Mouse (Mus musculus) heart, postnatal 25 days (tissue): ENCODE measurements at regions not wholly inside any gene's neighbourhood (a gene's known extent, or its start where the extent isn't known, plus 50 kb on each side); places are given as distances from the start of the nearest gene placed in this dataset.

ENCODE experiments used
- DNase-seq: peaks from one replicate; pipeline ENCODE4 v3.0.0; 2022; ENCODE audit warnings: low spot score
- intact Hi-C: fragments of 180-260 bp; cut with DNase I; formaldehyde crosslinking; loops from one replicate; pipeline ENCODE4 v1.15.1; 2025

GRCm38 (mm10) chr5:111890800-111891199 lies 157.1 kb downstream of the Gm26897 start:
- intact Hi-C loops = no loop called here

GRCm38 (mm10) chr5:111891261-111891693 lies 157.6 kb downstream of the Gm26897 start:
- DNase-seq = peak; percentile 35
- intact Hi-C loops = no loop called here

More at GRCm38 (mm10) chr5:111890800-111891199, 157.1 kb downstream of the Gm26897 start:
- DNase-seq = peak; percentile 76

- intact Hi-C loops = no loop called here
- no peak for DNase-seq
These were observed 159.2 kb downstream of the Gm26897 start for GRCm38 (mm10) chr5:111892956-111893355.

GRCm38 (mm10) chr5:111893905-111894311 lies 160.2 kb downstream of the Gm26897 start:
- intact Hi-C loops = no loop called here
- DNase-seq = peak; percentile 61

- no peak for DNase-seq
- intact Hi-C loops = no loop called here
These were observed 163.8 kb downstream of the Gm26897 start for GRCm38 (mm10) chr5:111897568-111897967.

DNA sequence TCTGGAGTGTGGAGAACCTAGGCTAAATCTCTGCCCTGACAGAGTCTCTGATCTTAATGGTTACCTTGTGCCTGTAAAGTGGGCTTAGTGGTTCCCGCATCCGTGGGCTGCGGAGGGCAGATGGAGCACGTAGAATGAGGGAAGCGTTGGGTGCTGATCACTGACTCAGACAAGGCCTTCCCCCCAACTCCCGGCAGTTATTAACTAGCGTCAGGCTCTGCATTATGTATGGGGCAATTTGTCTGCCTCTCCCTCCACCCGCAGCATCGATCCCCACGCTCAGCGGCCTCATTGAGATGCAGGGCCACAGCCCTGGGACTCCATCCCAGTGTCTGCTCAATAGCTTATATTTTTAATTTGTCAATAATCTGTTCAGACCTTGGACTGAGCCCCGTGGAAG lies 164.8 kb downstream of the Gm26897 start:
- no peak for DNase-seq
- intact Hi-C loops = no loop called here

DNA sequence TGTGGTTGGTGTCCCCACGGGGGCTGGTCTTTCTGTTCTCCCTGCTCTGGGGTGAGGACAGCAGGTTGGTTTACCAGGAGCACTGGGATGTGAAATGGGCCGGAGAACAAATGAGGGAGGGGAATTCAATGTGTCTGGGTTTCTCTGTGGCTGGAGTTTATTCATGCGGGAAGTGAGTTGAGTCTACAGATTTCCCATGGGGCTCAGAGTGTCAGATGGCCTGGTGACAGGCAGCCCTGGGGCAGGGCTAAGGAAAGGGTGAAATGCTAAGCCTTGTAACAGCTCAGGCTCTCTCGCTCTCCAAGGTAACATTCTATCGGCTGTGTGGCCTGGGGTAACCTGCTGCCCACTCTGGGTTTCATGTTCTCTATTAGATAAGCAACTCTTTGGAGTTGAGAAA lies 167.5 kb downstream of the Gm26897 start:
- DNase-seq = no peak
- intact Hi-C loops = no loop called here

GRCm38 (mm10) chr5:111901678-111902077 lies 168.0 kb downstream of the Gm26897 start:
- intact Hi-C loops = no loop called here
- DNase-seq = no peak

- intact Hi-C loops = no loop called here
These were observed 174.4 kb downstream of the Gm26897 start for GRCm38 (mm10) chr5:111908085-111908484.

GRCm38 (mm10) chr5:111910514-111910913 lies 176.8 kb downstream of the Gm26897 start:
- intact Hi-C loops = no loop called here
- DNase-seq = no peak

More at GRCm38 (mm10) chr5:111908085-111908484, 174.4 kb downstream of the Gm26897 start:
- DNase-seq = no peak

GRCm38 (mm10) chr5:111913354-111913753 lies 179.6 kb downstream of the Gm26897 start:
- intact Hi-C loops = no loop called here
- no peak for DNase-seq

GRCm38 (mm10) chr5:111914296-111914695 lies 180.6 kb downstream of the Gm26897 start:
- intact Hi-C loops = no loop called here
- no peak for DNase-seq

DNA sequence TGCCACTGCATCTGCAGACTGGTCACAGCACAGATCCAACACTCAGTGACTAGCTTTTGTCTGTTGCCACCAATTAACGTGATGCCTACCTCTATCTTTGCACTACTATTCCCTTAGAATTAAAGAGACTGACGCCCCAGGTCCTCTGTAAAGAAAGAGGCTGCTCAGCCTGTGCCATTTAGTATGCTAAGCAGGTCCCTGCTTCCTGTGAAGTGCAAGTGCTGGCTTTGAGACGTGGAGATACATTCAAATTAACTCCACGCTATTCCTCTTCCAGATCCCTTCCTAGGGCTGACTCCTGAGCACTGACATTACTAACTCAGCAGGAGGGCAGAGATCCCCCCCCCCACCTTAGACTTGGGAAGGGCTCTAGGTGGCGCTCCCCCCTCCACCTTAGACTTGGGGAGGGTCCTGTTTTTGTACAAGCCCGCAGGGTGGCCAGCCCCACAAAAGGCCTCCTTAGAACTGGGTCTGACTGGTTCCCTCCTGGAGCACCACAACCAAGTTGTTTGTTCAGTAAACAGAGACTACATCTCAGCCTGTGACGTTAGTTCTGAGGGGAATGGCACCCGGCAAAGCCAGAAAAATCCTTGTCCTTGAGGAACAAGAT lies 184.0 kb downstream of the Gm26897 start:
- intact Hi-C loops = no loop called here
- DNase-seq = no peak

DNA sequence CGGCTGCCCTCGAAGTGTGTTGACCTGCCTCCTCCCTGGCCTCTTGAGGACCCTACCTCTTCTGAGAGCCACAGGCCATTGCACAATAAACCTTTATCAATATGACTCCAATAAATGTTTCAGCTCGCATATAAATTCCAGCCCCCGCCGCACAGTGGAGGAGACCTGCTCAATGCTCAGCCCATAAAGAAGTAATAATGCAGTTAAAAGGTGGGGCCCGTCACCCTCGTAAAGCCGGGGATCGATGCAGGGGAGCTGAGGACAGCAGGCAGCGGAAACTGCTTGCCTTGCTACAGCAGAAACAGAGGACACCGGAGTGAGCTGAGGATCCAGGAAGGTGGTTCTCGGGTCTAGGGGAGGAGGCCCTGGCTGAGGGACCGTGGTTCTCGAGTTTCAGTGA lies 185.2 kb downstream of the Gm26897 start:
- intact Hi-C loops = no loop called here

GRCm38 (mm10) chr5:111922991-111923701 lies 189.4 kb downstream of the Gm26897 start:
- intact Hi-C loops = no loop called here
- no peak for DNase-seq

More for the DNA sequence above, 185.2 kb downstream of the Gm26897 start:
- DNase-seq = no peak

DNA sequence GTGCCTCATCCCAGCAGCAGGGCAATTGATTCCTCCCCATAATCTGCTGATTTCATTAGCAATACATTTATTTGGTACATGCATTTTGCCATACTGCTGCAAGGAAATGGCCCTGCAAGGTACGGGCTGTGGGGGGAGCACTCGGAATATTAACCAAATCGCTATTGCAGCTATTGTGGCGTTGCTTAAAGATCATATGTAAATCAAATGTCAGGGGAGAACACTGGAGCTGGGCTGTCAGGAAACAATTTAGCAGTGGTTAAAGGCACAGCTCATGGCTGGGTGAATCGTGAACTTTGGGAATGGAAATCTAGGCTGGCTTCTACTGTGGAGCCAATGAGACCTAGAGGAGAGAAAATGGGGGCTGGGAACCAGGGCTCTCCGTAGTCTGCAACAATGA lies 192.0 kb downstream of the Gm26897 start:
- DNase-seq = no peak
- intact Hi-C loops = no loop called here

DNA sequence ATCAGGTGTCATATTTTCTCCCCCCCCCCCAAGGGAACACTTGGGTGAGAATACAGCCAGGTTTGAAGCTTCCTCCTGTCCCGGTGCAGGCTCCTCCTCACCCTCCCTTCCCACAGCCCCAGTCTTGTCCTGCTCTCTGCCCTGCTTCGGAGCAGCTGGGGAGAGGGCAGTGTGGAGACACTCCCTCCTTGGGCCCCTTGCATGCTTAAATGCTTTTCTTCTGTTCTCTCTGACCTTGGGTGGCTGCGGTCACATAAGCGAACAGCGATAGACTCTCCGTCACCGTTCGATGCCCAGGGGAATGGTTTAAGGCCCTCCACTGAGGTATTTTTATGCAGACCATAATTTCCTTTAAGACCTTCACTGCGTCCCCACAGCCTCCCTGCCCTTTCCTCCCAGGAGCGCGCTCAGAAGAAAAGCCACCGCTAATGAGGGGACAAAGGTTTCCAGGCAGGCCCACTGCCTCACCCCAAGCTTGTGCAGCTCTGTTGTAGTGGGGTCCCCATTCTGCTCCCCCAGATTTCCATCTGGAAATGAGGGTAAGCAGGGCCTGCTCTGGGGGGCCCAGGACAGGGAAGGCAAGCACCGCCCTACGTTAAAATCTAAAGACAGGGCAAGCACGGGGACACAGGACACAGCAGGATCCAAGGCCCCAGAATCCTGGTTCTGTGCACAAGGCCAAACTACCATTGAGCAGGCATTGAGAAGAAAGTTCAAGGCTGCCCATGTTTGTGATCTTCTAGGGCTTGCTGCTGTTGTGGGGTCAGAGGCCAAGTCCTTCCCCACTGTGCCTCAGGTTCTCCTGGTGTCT lies 195.7 kb downstream of the Gm26897 start:
- intact Hi-C loops = no loop called here
- no peak for DNase-seq

DNA sequence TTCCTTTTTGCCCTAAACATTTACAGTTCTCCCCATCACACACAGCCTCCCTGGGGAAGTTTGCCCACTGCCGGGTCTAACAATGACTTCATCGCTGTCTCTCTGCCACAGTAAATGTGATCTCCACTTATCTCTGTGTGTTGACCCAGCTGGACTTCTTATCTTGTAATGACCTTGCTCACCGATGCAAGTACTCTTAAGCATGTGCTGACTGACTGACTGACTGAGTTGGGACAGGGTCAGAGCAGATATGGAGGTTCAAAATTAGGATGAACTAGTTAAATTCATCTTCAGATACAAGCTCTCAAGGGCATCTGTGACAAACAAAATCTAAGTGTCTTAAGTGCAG lies 196.2 kb downstream of the Gm26897 start:
- DNase-seq = no peak
- intact Hi-C loops = no loop called here

DNA sequence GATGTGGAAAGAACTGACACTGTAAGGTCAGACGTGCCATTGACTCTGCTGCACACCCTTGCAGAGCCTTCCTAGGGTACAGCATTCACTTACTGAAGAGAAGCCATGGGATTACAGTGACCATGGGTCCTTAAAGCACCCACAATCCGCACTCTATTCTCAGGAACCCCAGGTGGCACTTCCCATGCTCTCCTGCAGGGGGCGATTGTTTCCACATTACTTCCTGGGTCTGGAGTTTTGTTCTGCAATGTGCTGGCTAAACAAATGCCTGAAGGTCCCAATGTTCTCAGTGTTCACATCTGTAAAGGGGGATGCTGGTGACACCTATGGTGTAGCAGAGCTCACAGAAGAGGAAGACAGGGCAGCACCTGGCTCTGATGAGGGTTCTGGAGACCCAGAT lies 198.0 kb downstream of the Gm26897 start:
- no peak for DNase-seq
- intact Hi-C loops = no loop called here

DNA sequence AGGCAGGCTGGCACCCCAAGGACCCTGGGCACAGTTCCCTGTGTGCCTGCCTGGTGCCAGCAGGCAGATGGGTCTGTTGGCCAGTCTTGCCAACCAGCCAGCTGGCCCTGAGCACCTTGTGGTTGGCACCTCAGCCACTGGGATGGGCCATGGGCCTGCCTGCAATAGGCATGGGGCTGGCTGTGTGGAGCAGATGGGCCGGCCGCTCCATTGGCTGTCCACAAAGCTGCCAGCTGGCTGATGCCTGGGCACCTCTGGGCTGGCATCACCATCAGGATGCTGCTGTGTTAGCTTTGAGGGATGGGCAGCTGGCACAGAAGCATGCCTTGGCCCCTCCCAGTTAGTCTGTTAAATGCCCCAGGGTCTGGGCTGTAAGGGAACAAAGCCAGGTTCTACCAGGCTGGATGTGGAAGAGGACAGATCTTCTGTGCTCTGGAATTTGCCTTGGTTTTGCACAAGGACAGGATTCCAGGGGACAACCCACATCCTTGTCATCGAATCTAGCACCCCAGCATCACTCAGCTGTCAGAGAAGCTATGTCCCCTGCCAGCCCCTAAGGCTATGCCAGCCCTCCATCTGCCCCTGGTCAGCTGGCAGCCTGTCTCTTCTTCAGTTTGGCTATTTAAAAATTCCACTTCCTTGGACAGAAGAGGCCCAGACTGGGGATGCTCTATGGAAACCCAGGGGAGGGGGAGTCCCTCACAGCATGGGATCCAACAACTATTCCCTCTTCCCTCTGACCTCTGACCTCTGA lies 201.8 kb downstream of the Gm26897 start:
- intact Hi-C loops = no loop called here
- DNase-seq = no peak
